Mouse (Mus musculus) CD4-positive helper T cell, adult 2 months (primary cell): ENCODE measurements around the gene E030018B13Rik.

Source experiments
- DNase-seq: peaks from one replicate; pipeline ENCODE4 v3.0.0-alpha.2; 2012; ENCODE audit warnings: low read depth, missing footprints, low spot score

E030018B13Rik gene

DNA sequence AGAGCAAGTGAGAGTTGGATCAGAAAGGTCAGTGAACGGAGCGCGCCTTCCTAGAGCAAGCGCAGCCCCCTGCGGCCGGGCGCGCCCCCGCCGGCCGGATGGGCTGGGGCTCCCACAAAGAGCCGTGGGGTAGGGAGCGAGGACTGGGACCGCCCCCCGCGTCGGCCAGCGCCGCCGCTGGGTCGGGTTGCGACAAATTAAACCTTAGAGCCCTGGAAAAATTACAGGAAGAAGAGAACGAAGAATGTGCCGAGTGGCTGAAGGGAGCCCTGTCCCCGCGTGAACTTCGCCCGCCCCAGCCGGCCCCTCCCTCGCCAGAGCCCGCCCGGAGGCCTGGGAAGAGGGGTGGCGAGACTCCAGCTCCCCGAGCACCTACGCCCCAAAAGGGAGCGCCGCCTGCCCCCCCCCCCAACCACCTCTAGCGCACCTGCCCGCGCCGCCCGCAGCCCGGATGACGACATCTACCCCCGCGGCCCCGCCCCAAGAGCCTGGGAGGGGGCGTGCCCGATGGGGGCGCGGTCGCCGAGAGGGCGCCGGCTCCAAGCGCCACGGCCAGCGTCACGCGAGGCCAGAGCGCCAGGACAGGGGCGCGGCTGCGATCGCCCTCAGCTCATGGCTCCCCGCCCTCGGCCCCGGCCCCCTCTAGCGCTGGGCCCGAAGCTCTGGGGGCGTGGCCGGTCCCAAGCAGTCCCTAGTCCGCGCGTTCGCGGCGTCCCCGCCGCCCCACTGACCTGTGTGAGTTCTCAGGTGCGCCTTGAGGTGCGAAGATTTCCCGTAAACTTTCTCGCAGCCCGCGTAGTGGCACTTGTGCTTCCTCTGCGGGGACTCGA, 20.8 kb downstream of the E030018B13Rik start:
- peak; percentile 95 for DNase-seq

- no peak for DNase-seq
Observed at GRCm38 (mm10) chr7:63938066-63938913, 21.6 kb downstream of the E030018B13Rik start.

DNA sequence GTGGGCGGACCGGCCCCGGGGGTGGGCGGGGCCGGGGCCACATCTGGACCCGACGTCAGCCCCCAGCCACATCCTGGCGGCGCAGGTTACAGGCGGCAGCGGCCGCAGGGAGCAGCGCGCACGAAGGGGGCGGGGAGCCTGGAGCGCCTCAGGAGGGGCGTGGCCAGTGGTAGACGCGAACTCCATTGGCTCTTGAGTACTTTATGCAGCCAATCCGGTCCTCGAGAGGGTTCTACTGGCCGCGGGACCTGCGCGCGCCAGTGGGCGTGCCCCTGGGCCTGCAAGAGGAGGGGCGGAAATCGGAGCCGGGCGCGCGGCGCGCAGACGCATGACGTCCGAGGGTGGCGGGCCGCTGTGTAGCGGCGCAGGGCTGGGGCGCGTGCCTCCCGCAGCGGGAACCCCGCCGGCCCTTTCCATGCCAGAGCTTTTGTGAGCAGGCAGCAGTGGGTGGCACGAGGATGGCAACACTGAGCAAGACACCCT, 22.3 kb downstream of the E030018B13Rik start, which contains the start of gene Klf13:
TSS of gene Klf13 (minus strand) at position 2 of the 483 bp plus-strand sequence.
- peak; percentile 100 for DNase-seq

DNA sequence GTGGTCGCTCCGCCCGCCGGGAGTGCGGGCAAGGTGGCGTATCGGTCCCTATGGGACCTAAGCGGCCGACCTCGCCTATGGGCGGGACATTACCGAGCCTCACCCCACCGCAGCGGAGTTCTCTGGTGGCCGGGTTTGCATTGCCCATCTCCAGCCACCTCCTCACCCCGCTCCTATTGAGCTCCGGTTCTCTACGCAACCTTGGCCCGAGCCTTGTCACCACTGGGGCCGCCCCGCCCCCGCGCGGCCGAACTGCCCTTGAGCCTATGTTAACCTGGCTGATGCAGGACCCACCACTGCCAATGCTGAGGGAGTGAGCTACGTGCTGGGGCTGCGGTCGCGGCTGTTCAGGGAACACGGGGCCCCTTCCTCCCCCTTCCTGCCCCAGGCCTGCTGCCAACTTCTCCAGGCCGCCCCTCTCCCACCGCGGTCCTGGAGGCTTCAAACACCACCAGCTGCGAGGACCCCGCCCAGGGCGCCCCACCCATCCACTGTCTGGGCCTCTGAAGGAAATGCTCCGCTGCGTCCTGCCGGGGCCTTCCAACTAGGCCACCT, 22.8 kb downstream of the E030018B13Rik start:
- peak; percentile 90 for DNase-seq

DNA sequence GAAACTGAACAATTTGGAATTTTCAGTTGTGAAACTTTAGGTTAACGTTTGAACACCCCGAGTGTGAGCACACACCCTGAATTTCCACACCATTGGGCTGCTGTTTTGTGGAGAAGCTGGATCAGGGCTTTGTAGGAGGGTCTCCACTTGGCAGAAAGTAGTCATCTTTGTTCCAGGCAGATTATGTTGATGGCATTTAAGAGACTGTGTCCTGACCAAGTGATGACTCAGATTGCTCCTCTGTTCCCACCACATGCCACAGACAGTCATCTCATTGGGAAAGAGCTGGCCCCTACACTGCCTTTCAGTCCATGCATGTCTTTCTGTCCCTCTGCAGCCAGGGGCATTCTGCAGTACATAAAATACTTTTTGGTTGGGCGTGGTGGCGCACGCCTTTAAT, 23.7 kb downstream of the E030018B13Rik start:
- DNase-seq, result no peak

GRCm38 (mm10) chr7:63941050-63941449, 24.4 kb downstream of the E030018B13Rik start:
- DNase-seq, result no peak

- no peak for DNase-seq
Observed at GRCm38 (mm10) chr7:63941501-63941900, 24.8 kb downstream of the E030018B13Rik start.

- peak; percentile 52 for DNase-seq
Observed at GRCm38 (mm10) chr7:63943946-63944345, 27.3 kb downstream of the E030018B13Rik start.

DNA sequence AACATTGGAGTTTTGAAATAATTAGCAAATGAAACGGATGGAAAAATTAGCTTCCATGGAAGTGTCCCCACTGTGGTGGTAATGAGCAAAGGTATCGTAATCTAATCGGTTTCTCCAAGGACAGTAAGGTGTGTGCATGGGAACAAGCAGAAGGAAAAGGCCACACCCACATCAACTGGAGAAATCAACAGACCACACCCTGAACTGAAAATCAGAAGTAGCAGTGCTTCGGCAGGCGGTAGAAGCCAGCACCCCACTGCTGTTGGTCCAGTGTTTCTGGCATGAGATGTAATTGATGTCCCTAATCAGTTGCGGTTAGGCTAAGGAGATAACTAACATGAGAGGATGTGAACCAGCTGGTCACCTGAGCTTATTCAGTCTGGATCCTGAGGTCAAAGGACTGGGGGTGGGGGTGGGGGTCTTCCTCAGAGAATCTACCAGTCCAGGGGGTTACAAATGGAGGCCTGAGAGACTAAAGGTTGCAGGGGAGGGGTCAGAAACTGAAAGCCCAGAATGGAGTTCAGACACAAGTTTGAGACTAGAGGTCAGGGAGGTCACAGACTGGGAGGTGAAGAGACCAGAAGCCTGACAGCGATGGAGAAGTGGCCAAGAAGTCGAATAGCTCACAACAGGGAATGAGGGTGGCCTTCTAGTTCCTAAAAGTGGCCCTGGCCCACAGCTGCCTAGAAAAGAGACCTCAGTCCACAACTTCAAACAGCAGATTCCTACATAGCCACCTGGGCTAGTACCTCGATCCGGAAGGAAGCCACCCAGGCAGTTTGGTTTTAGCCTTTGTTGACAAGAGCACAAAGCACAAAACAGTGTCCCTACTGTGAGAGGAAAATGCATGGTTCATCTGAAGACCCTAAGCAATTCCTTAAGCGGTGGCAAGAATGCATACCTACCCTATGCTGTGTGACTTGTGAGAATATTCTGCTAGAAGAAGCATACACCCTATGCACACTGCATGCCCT, 31.1 kb downstream of the E030018B13Rik start:
- DNase-seq, result no peak

- no peak for DNase-seq
Observed at GRCm38 (mm10) chr7:63949176-63949575, 32.5 kb downstream of the E030018B13Rik start.

DNA sequence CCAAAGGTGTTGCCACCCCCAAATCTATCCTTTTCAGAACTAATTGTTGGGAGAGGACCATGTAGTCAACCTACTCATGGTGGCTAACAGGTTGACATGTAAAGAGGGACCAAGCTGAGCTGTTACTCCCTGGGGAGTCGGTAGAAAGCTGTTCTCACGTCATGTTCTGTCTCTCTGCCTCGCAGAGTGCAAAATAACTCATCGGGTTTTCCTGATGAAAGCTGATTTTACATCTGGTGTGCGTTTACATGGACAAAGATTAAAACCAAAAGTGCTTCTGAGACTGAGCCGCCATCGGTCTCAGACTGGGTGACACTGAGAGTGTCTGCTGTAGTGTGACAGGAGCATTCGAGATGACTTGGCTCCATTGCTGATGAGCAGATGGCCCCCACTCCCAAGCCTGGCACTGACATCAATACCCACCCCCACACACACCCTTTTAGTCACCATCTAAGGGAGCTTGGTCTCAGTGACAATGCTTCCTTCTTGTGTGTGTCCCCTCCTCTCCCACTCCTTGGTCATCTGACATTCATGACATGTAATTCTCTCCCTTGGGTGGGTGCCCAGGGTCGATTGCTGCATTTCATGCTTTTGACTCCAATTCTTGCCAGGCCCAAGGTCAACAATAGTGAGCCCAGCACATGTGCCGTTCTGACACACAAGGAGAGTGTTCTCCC, 34.4 kb downstream of the E030018B13Rik start:
- no peak for DNase-seq

DNA sequence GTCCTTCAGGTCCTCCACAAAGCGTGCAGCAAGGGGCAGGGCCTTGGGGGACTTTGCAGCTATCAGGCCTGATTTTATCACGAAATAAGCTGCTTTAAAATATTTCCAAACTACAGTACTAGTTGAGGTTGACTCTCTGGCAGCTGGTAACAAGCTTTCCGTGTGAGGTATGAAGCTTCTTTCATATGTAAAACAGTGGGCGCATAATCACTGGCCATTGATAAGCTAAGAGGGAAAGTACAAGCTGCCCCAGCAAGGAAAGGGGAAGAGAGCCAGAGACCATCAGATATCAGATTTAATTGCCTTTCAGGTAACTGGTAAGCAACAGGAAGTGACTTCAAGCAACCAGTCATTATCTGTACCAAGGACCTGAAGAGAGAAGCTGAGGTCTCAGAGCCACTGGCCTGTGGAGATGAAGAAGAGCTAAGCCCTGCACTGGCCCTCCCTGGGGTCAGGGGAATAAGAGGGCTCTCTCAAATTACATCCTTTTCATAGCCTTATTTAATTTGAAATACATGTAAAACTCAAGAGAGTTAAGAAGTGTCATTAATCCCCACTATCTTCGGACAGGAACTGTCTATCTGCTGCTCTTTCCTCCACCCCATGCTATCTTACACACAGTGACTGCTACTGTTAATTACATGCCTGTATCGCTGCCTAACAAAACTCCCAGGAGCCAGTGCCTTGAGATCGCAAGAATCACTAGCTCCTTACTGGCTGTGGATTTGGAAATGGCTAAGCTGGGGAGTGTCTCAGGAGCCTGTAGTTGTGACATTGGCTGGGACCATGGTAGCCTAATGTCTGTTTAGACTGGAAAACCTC, 35.6 kb downstream of the E030018B13Rik start:
- no peak for DNase-seq

DNA sequence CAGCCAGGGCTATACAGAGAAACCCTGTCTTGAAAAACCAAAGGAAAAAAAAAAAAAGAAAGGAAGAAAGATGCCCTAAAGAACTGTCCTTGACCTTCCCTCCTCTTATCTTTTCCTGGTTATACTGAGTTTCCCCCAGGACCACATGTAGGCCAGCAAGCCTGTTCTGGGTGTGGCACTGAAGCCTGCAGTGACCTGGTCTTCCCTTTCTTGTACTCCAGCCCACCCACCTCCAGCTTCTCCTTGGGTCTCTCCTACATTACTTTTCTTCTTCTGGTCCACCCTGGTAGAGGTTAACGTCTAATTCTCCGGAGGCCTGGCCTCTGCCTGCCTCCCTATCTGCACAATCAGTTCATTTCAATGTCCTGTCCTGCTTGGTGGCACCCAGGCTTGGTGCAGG, 38.8 kb downstream of the E030018B13Rik start:
- DNase-seq, result no peak

GRCm38 (mm10) chr7:63956138-63956823, 39.6 kb downstream of the E030018B13Rik start:
- DNase-seq, result no peak

DNA sequence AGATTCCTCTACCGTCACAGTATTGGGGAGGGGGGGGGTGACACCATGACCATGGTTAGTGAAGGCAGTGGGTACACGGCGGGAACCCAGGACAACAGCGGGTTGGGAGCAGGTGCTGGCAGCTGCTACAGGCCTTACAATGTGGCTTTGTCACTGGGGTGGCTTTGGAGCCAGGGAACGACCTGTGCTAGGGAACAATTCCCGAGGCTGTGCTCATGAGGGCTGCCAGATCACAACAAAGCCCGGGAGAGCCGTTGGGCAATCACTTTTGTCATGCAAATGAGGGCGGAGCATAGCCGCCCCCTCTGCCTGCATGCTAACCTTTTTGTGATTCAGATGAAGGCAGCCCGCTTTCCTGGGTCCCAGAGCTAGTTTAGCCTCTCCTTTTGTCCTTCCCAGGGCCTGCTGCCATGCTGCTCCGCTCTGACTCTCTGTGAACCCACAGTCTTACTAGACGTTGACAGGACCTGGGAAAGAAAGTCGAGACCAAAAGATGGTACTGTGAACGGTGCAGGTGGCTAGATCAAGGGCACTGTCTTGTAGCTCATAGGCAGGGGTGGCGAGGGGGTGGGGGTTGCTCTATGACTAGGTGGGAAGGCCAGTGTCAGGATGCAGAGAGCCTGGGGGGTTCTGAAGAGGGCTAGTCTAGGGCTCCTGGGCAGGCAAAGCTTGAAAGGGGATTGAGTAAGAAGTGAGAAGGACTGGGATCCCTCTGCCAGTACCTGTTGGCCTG, 40.5 kb downstream of the E030018B13Rik start:
- DNase-seq, result peak; percentile 18

- DNase-seq, result no peak
Observed at GRCm38 (mm10) chr7:63957872-63958640, 41.4 kb downstream of the E030018B13Rik start.

GRCm38 (mm10) chr7:63963632-63964031, 47.0 kb downstream of the E030018B13Rik start:
- DNase-seq, result no peak
